Mouse (Mus musculus): ENCODE measurements at regions not wholly inside any gene's neighbourhood (a gene's known extent, or its start where the extent isn't known, plus 50 kb on each side); places are given as distances from the start of the nearest gene placed in this dataset.

GRCm38 (mm10) chrX:59901387-59901786, 97.9 kb upstream of the F9 start:
- peak; percentile 90 for ATAC-seq (ENCODE audit: low TSS enrichment)
